Mouse (Mus musculus) heart, postnatal 25 days (tissue): ENCODE measurements at regions not wholly inside any gene's neighbourhood (a gene's known extent, or its start where the extent isn't known, plus 50 kb on each side); places are given as distances from the start of the nearest gene placed in this dataset.
"Not testable (repeated sequence)": the region's sequence is repeated elsewhere in the genome, so short reads cannot be mapped to it uniquely, and the experiment has no call there.

Source experiments
- DNase-seq: peaks from one replicate; pipeline ENCODE4 v3.0.0; 2022; ENCODE audit warnings: low spot score
- intact Hi-C: fragments of 180-260 bp; cut with DNase I; formaldehyde crosslinking; loops from one replicate; pipeline ENCODE4 v1.15.1; 2025

- intact Hi-C loops, DNase-seq: not testable (repeated sequence)
These were observed 614.2 kb upstream of the Olfr1507 start for GRCm38 (mm10) chr14:53109732-53110131.

DNA sequence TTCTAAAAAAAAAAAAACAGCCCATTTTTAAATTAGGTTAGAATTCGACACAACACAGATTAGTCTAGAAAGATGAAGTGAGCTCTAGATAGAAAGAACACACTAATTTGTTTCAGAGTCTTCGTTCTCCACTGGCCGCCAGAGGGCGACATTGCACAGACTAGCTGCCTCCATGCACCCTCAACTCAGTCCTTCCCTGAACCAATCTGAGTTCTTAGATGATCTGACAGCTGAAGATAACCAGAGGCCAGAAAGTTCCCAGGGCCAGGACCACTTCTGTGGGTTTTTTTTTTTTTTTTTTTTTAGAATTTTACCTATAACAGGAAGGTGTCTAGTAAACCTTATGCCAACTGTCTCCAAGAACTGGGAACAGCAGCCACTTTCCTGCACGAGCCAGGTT lies 605.8 kb upstream of the Olfr1507 start:
- DNase-seq, intact Hi-C loops: not testable (repeated sequence)

- DNase-seq, intact Hi-C loops: not testable (repeated sequence)
These were observed 595.4 kb upstream of the Olfr1507 start for GRCm38 (mm10) chr14:53090921-53091320.

DNA sequence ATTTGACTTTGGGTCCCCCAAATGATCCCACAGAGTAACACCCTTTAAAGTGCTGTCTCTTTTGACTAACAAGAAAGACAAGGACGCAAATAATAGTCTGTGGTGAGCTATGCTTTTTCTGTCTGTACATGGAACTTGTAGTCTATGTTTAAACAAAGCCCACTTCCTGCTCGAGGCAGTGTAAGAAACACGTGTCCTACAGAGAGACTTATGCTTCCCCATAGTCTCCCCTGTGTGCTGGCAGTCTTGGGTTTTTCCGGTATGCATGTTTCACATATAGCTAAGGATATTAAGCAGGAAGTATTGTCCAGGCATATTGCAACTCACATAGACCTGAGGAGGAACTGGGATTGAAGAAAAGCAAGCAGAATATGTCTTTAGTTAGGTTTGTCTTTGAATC lies 586.3 kb upstream of the Olfr1507 start:
- intact Hi-C loops, DNase-seq: not testable (repeated sequence)

DNA sequence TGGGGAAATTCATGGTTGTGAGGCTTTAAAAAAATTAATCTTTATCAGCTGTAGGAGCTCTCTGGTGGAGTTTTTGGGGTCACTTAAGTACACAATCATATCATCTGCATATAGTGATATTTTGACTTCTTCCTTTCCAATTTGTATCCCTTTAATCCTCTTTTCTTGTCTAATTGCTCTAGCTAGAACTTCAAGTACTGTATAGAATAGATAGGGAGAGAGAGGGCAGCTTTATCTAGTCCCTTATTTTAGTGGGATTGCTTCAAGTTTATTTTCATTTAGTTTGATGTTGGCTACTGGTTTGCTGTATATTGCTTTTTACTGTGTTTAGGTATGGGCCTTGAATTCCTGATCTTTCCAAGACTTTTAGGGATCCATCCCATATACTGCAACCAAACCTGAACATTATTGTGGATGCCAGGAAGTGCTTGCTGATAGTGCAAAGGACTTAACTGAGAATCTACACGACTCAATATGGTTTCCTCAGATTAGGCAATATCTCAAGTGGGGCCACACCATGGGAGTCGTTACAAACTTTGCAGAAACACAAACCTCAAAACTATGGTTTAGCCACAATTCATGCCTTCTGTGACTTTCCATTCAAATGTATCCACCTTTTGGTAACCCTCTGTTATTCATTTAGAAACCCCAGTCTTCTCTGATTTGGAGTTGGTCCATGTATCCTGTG lies 585.6 kb upstream of the Olfr1507 start:
- DNase-seq, intact Hi-C loops: not testable (repeated sequence)

DNA sequence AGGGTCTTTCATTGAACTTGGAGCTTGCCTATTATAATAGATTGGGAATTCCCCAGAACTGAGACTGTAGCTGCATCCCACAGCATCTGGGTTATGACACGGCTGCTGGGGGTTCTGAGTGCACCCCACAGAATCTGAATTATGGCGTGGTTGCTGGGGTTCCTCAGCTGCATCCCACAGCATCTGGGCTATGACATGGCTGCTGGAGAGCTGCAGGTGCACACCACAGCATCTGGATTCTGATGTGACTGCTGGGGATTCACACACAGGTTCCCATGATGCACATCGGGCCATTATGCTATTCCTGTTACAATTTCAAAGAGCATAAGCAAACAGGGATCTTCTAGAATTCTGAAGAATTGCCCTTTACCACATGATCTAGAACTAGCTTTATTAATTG lies 585.0 kb upstream of the Olfr1507 start:
- DNase-seq, intact Hi-C loops: not testable (repeated sequence)

GRCm38 (mm10) chr14:53075937-53076336 lies 580.4 kb upstream of the Olfr1507 start:
- DNase-seq, intact Hi-C loops: not testable (repeated sequence)

GRCm38 (mm10) chr14:53073126-53073525 lies 577.6 kb upstream of the Olfr1507 start:
- intact Hi-C loops, DNase-seq: not testable (repeated sequence)

GRCm38 (mm10) chr14:53072502-53072901 lies 577.0 kb upstream of the Olfr1507 start:
- intact Hi-C loops, DNase-seq: not testable (repeated sequence)

GRCm38 (mm10) chr14:53054439-53054838 lies 558.9 kb upstream of the Olfr1507 start:
- intact Hi-C loops, DNase-seq: not testable (repeated sequence)

GRCm38 (mm10) chr14:53053465-53054123 lies 558.0 kb upstream of the Olfr1507 start:
- intact Hi-C loops, DNase-seq: not testable (repeated sequence)

DNA sequence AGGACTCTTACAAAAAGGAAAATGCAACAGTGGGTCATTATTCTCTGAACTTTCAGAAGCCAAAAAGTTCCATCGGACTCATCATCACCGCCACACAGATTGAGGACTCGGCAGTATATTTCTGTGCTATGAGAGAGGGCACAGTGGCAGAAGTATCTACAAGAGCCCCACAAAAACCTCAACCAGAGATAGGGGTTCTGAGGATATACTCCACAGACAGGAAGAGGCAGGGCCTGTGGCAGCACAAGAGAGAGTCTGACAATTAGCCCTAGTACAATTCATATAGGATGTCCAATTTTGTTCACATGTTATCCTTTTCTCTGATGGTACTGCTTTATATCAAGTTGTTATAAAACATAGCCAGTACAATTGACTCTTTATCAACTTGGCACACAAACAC lies 552.1 kb upstream of the Olfr1507 start:
- intact Hi-C loops: not testable (repeated sequence)

DNA sequence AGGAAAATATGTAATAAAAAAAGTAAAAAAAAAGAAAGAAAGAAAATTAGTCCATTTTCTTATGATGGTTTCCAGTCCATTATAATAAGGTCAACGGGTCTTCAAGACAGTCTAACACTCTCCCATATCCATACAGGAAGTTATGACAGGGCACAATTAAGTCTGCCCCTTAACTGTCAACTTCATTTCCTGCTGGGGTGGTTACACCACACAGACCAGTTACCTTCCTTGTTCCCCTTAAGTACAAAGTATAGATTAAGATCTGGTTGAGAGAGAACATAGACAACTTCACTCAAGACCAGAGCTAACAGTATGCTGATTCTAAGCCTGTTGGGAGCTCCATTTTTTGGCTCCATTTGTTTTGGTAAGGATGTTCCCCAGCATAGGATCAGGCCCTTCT lies 551.4 kb upstream of the Olfr1507 start:
- intact Hi-C loops: not testable (repeated sequence)

More for the DNA sequence above, 552.1 kb upstream of the Olfr1507 start:
- not testable (repeated sequence) for DNase-seq

DNA sequence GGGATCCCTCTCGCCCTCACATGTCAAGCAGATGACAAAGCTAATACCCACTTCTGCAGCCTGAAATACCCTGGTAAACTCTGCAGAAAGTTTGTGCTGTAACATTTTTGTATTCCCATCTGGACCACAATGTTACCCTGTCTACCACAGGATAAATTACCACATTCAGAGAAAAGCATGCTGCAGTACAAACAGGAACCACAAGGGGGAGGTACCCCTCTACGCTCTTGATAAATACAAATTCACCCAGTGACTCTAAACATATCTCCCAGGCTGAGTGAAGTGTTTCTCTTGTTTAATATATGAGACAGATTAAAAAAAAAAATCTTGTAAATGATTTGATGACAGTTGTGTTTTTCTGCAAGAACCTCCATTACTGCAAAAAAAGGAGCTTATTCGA lies 549.8 kb upstream of the Olfr1507 start:
- intact Hi-C loops, DNase-seq: not testable (repeated sequence)

More for the DNA sequence above, 551.4 kb upstream of the Olfr1507 start:
- DNase-seq: not testable (repeated sequence)

GRCm38 (mm10) chr14:53044101-53044500 lies 548.6 kb upstream of the Olfr1507 start:
- DNase-seq, intact Hi-C loops: not testable (repeated sequence)

- intact Hi-C loops, DNase-seq: not testable (repeated sequence)
These were observed 546.5 kb upstream of the Olfr1507 start for GRCm38 (mm10) chr14:53042016-53042415.

GRCm38 (mm10) chr14:53039475-53039874 lies 543.9 kb upstream of the Olfr1507 start:
- intact Hi-C loops, DNase-seq: not testable (repeated sequence)

DNA sequence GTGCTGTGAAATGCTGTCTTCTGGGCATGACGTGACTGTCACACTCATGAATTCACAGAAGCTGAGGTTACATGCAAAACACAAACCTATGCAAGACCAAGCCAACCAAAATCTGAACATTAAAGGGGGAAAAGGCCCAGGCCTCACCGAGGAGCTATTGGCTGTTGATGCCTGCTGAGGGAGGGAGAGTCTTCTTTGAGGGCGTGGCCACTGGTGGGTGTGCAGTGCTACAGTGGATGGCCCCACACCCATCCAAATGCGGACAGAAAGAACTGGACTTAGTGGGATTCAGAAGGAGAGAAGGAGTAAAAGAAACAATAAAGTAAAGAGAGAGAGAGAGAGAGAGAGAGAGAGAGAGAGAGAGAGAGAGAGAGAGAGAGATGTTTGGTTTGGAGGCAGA lies 539.4 kb upstream of the Olfr1507 start:
- intact Hi-C loops: not testable (repeated sequence)

GRCm38 (mm10) chr14:53033221-53033620 lies 537.7 kb upstream of the Olfr1507 start:
- intact Hi-C loops, DNase-seq: not testable (repeated sequence)

More for the DNA sequence above, 539.4 kb upstream of the Olfr1507 start:
- not testable (repeated sequence) for DNase-seq

- DNase-seq, intact Hi-C loops: not testable (repeated sequence)
These were observed 536.9 kb upstream of the Olfr1507 start for GRCm38 (mm10) chr14:53032498-53032897.

DNA sequence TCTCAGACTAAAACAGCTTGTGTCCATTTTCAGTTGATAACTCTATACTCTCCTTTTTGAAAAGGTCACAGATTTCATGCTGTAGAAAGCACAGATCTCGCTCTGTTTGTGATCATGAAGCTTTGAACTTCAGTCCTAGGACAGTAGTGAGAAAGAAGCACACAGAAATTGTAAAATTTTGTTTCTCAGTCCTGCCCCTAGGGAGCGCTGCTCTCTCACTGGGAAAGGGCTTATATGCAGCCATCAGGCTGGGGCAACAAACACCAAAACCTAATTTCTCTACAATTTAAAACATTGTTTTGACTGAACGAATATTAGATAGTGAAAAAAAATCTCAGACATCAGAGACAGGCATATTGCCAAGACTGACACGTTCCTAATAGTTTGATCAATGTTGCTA lies 534.7 kb upstream of the Olfr1507 start:
- intact Hi-C loops, DNase-seq: not testable (repeated sequence)
